Mouse (Mus musculus): ENCODE measurements around the gene Hmcn1. TPM values are rescaled to one million over a fixed set of nuclear protein-coding genes. Genes with fewer than 3 reads are reported as not detected.

Gene Hmcn1
- total RNA-seq, 2 experiments from 2014 or later: 4.1 to 4.4 TPM

DNA sequence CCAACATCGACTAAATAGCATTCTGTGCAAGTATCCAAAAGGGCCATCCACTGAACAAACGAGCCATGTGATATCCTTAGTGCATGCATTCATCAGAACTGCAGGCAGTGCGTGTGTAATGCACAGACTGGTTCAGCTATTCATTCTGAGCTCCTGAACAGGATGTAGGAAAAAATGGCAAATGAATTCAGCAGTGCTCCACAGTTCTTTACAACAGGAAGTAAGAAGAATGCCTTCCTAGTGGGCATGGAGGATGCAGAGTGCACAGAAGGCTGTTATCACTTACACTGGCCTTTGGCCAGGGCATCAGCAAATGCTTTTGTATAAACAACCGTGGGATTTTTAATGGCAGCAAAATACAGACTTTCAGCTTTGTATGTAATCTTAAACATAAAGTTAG is 103.2 kb downstream of the Hmcn1 start:
- no peak for DNase-seq

DNA sequence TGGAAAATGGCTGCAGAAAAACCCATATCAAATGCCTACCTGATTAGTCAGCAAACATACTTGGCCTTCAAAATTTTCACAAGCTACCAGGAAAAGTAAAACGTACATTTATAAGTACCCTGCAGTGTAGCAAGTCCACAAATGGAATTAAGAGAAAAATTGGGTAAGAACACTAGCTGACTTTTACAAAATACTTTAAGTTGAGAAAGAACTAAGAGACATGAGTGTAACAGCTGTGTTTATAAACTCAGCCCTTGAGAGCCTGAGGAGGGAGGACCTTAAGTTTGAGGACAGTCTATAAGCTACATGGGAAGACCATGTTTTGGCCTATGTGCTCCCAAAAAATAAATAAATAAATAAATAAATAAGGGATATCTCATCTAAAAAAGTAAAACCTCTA is 107.0 kb downstream of the Hmcn1 start:
- intact Hi-C loops (cut with DNase I): no loop called here
- no peak for DNase-seq

More for the DNA sequence above, 103.2 kb downstream of the Hmcn1 start:
- intact Hi-C loops (cut with DNase I): no loop called here

DNA sequence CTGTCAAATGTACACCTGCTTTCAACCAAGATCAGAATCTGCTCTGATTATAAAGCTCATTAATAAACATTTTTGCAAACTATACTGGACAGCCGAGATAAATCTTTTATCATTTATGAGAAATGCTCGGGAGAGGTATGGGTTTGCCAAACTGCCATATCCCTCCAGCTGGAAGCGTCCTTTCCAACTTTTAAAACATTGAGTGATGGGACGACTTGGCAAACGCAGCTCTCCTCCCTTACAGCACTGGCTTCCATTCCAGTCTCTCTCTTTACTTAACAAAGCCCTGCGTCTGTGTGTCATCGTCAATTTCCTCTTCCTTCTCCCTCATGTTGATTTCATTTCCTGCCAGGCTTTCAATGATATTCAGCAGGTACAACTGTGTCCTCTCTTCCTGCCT is 114.8 kb downstream of the Hmcn1 start:
- intact Hi-C loops (cut with DNase I): no loop called here
- no peak for DNase-seq

DNA sequence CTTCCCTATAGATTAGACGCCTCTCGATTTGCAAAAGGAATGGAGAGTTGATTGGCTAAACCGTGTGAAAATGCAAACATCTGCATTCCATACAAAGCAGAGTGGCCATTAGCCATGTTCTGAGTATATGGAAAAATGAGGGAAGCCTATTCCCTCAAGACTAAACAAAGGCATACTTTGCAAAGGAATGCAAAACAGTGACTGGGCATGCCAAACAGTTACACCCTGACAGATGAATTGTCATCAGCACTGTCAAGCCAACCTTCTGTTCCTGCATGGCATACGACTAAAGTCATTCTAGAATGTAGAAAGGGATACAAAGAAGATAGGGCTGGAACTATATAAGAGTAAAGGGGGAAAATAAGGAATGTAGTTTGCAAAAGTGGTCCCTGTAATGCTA is 115.3 kb downstream of the Hmcn1 start:
- no peak for DNase-seq
- intact Hi-C loops (cut with DNase I): no loop called here

DNA sequence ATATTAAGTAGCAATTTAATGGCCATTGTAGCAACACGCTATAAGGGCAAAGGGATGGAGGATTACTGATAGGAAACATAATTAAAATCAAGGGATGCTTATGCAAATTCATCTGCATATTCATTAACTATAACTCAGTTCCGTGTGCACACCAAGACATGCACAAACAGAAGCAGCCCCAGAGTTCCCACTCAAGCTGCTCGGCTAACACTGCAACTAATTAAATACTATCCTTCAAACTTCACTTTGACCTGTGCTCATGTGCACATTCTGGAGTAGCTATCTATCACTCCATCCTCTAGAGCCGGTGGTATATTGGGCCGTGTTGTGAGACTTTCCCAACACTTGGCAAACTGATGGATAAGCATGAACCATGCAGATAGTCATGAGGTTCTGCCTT is 119.2 kb downstream of the Hmcn1 start:
- intact Hi-C loops (cut with DNase I): no loop called here
- no peak for DNase-seq

DNA sequence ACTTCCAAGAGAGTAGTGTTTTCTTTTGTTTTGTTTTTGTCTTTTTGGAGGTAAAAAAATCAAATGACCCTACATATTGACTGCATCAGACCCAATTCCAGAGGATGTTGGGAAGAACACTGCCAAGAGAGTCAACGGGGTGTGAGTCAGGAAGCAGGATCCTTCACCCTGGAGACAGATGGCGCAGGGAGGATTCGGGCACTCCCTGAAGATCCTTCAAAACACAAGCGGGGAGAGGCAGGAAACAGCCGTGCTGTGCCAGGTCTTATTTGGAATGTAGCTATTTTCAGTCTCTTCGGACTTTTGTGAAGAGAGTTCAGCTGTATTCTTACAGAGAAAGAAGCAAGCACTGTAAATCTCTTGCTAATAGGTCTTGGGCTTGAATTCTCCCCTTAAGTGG is 120.0 kb downstream of the Hmcn1 start:
- intact Hi-C loops (cut with DNase I): no loop called here
- peak; percentile 13 for DNase-seq

DNA sequence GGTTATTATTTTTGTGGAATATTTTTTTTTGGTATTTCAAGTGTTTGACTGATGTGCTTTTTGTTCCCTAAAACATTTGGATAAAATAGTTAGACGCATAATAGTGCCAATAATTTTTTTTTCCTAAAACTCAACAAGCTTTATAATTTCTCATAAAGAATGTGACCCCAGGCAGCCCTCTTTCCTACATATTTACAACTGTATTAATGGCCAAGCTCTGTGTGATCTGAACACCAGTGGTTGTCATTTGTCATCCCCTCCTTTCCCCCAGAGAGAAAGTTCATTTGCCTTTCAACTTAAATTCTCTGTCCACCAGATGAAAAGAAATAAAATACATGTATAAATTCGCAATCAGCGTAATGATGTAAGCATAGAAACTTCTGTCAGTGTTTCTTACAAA is 121.1 kb downstream of the Hmcn1 start:
- no peak for DNase-seq
- intact Hi-C loops (cut with DNase I): no loop called here

DNA sequence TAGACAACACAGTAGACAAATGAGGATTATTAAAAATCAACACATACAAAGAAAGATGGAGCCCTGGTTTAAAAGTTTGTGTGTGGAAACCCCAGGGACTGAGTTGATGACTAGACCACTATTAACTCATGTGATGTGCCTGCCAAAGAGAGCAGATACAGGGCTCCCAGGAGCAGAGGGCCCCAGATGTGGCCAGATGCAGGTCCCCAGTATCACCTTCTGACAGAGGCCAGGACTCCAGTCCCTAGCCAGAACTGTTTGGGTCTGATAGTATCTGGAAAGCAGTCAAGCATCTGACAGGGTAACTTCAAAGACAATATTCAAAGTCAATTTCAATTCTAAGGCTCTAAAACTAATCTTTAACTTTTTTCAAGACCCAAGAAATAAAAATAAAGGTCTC is 124.0 kb downstream of the Hmcn1 start:
- DNase-seq: no peak
- intact Hi-C loops (cut with DNase I): no loop called here

DNA sequence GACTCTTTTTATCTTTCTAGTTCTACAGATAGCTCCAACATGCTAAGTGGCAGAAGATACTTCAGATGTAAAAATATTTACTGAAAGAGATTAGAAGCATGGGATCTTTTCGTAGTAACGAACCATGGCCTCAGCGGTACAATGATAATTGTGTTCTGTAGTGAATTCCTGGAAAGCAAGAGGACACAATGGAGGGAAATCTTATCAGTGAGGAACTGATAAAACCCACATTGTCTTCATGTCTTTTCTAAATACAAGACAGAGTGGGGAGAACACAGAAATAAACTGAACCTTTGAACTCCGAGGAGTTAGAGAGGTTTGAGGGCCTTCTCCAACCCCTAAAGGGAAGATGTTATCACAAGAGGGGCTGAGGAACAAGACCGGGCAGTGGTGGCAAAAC is 126.6 kb downstream of the Hmcn1 start:
- no peak for DNase-seq
- intact Hi-C loops (cut with DNase I): no loop called here

DNA sequence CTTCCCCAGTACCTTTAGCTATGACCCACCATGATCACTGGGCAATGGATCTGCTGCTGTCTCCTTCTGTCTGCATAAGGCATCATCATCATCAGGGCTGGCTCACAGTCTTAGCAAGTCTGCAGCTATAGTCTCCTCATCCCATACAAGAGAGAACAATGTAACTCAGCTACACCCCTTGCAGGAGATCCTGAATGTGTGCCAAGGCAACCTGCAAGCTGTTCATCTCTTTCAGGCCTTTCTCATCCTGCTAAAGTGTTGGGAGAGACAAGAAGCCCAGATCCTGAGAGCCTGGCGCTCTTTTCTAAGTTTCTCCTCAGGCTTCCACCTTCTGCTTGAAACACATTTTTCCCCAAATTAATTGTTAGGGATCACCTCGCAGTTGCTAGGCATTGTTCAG is 135.5 kb downstream of the Hmcn1 start:
- intact Hi-C loops (cut with DNase I): no loop called here

DNA sequence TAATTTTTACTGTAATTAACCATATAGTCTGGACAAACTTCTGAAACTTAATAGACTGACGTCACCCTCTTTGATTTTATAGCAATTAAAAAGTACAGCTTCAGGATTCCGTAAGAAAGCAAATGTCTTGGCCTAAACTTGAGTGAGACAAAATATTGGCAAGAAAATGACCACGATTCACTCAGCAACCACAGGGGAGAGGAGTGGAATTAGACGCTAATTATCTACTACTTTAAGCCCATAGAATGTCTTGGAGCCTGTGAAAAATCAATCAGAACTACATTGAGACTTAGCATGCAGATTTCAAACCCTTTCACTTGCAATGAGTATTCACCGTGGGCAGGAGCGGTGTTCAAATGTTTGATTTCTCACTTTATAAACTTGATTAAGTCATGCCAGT is 159.8 kb downstream of the Hmcn1 start:
- intact Hi-C loops (cut with DNase I): no loop called here
- no peak for DNase-seq

More for the DNA sequence above, 135.5 kb downstream of the Hmcn1 start:
- no peak for DNase-seq

DNA sequence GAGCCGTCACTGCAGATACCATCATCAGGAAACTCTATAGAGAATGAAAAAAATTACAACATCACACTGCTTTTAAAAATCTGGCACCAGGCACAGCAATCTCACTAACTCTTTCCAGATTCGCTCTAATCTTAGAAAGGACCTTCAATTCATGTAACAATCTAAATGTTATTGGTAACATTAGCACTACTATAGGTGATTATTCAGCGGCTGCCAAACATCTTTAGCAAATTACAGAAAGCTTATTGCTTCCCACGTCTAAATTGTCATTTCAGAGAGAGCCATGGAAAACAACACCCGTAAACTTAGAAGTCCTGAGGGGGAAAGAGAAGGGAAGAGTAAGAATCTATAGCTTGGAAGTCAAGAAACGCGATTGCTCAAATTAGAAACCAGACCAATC is 163.4 kb downstream of the Hmcn1 start:
- no peak for DNase-seq
- intact Hi-C loops (cut with DNase I): no loop called here

DNA sequence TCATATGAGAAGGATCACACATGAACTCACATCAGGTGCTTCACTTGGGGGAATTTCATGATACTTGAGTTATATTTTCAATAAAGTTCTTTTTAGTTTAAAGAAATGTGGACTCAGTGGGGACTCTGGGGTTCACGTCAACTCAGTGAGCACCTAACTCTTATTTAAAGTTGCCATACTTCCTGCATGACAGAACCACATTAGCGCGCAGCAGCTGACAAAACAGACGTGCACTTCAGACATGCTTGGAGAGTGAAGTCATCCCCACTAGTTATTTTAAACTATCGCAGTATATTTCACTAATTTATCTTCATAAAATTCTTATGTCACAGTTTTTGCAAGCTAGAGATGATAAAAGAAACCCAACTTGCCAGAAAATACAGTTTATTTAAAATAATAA is 166.1 kb downstream of the Hmcn1 start:
- intact Hi-C loops (cut with DNase I): no loop called here

DNA sequence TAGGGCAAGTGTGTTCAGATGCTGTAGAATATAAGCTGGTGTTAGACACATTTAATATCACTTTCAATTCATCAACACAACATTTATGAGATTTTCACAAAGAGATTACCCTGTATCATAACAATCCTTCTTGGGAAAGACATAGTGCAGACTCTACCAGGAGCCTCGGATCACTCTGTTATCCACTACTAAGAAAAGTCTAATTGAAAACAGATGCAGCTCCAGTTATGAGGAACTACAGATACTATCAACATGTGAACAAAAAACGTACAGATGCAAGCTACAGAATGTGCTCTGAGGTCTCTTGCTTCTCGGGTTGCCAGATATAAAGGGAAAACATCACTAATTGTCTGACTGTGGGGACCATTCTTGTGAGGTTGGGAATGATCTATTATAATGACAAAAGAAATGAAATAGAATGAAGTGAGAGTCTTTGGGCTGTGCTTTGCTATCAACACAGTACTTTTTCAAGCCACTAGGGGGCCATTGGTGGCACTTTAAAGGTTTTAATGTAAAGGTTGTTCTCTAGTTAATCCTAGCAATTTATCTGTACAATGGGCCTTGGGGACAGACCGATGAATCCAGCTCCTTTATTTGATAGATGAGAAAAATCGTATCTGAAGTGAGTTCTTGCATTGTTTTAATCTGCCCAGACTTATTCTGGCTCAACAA is 168.8 kb downstream of the Hmcn1 start:
- intact Hi-C loops (cut with DNase I): no loop called here
- DNase-seq: no peak

More for the DNA sequence above, 166.1 kb downstream of the Hmcn1 start:
- no peak for DNase-seq

DNA sequence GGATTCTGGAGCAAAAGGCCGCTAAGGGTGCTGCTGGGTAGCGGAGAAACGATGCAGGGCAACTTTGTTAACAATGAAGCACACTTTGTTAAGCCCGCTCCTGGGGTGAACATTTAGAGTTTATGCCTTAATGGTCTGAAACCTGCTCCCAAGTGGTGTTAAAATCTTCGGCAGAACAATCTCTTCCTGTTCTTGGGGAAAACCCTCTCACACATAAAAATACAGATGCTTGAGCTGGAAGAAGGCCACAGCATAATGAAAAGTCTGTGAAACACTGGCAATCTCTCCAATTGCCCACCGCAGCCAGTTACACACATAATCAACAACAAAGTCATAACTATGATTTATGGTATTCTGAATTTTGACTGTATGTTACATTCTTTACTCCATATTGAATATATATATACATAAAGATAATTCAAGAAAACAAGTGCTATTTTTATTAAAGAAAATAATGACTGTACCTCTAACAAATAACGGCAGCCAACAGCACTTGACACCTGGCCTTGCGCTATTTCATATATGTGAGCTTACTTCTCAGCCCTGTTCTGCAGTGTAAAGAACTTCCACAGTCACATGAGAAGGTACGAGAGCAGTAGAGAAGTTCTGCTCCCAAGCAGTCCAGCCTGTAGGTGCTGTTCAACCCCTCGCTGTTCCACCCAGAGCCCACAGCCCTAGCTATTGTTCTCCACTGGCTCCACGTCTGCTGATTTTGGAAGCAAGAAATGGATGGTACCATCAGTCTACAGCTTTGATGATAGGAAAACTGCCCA is 177.0 kb downstream of the Hmcn1 start:
- no peak for DNase-seq
- intact Hi-C loops (cut with DNase I): no loop called here

DNA sequence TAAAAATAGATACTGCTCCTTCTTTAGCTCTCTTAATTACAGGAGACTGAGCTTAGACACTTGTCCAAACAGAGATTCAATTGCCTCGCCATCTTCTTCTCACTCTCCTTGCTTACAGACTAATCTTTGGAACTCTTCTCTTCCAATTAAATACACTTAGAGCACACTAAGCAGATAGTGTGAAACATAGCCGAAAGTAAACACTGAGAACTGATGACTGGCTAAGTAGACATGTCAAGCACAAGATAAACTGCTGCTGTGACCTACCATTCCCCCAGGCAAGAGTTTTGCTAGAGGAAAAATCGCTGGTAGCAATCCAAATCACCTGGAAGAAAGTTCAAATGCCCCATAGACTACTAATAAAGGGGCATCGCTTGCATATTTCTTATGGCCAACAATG is 178.3 kb downstream of the Hmcn1 start:
- intact Hi-C loops (cut with DNase I): no loop called here
- no peak for DNase-seq

DNA sequence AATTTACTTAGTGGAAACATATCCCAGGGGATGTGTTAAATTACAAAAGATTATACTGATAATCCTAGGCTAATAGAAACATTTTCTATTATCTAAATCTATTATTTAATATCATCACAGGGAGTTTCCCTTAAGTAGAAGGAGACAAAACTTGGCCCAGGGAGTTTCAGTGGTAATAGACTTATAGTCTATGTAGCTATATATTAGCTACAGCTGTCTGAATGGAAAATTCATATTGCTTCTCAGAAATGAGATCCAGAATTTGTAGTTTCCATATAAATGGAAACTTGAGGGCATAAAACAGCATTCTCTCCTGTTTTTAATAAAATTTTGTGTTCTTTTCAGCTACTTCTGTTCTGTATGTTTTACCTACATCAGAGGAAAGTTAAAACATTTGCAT is 179.9 kb downstream of the Hmcn1 start:
- intact Hi-C loops (cut with DNase I): no loop called here

DNA sequence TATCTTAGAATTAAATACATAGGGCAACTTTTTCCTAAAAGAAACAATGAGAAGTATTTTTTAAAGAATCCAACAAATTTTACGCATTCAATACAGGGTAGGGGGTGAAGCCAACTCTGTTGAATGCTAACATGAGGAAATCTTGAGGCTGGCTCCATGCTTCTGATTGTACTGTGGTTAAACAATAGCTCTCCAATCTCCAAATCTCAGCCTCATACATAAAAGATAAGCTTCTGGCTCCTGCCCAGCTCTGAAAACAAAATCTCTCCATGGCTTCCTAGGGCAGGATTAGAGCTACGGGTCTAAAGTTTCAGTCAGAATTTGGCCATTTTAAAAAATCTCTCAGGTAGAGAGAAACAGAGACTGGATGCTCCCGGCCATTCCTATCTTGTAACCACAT is 186.4 kb downstream of the Hmcn1 start:
- no peak for DNase-seq
- intact Hi-C loops (cut with DNase I): no loop called here

More for the DNA sequence above, 179.9 kb downstream of the Hmcn1 start:
- DNase-seq: no peak

DNA sequence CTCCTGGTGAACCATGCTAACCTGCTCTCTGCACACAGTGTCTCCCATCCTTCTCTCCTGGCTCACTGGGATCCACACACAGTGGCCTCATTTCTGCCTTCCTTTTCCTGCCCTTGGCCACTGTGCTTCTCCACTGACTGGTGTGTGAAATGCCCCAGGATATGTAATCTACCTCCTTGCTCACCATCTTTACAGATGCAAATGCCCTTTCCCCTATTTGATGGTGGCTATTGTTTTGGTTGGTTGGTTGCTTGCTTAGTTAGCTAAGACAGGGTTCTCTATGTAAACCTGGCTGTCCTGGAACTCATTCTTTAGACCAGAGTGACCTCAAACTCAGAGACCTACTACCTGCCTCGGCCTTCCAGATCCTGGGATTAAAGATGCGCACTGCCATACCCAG is 187.8 kb downstream of the Hmcn1 start:
- intact Hi-C loops (cut with DNase I): no loop called here
- no peak for DNase-seq

DNA sequence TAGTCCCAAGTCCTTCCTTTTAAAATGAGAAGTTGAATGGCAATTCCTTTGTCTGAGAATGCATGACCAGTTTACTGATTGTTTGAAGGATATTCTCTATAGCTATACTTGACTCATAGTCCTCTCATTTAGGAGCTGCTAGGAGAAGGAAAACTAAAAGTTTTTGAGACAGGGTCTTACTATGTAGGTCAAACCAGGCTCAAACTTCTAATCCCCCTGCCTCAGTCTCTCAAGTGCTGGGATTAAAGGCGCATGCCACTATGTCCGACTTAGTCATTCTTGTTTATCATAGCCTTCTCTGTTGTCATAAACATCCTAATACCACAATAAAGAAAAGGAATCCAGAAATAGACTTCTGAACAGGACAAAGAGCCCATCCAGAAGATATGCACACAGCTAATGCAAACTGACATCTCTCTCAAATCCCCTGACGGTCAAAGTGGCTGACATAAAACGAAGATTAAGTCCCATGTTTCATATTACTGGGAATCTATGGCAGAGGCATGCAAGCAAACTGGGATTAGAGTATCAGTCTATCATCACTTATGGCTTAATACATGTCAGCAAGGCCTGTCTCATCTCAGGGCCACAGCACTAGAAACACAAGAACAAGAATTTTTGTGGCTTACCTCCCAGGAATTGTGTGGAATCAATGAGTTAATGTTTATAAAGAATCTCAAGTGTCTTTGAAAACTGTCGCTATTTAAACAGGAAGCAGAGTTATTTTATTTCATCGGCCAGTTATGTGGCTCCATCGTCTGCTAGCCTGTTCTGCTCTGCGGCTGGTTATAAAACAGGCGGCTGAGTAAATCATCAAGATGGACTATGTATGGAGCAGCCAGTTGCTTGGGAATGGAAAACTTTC is 188.8 kb downstream of the Hmcn1 start:
- intact Hi-C loops (cut with DNase I): no loop called here
- DNase-seq: no peak

DNA sequence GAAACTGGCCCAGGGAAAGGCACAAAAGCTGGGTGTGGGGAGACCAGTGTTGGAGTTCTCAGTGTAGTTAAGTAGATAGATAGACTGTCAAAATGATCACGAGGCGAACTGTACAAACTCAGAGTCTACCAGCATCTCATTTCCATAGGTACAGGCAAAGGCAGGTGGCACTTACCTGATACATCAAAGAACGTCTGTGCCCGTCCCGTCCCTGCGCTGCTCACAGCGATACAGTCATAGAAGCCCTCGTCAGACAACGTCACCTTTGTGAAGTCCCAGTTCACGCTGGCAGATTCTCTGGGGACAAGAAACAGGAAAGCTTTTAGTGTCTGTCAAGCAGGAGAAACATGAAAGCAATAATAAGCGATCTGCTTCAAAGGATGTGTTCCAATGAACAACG is 190.6 kb downstream of the Hmcn1 start:
- DNase-seq: no peak
- intact Hi-C loops (cut with DNase I): no loop called here

Measured in left cerebral cortex, postnatal 4 days (tissue).